Mouse (Mus musculus): ENCODE measurements around the gene Cenpx. TPM values are rescaled to one million over a fixed set of nuclear protein-coding genes. Genes with fewer than 3 reads are reported as not detected.
"Not testable (repeated sequence)": the region's sequence is repeated elsewhere in the genome, so short reads cannot be mapped to it uniquely, and the experiment has no call there.

Cenpx gene
- polyA plus RNA-seq, 1 experiment from 2014 or later = 151 TPM

- Histone ChIP-seq H3K4me2 (replicated peaks; ENCODE audit: low read depth, low read length) (no peak overlapping the region), H3K4me1 (ENCODE audit: insufficient read depth, low read length) (0 out of 2 replicates have a peak, but pooled peaks cover 5% of the 10 kb centered on the region), H3K36me3 (ENCODE audit: insufficient read depth, low read length) (peaks cover 36% of the 10 kb centered on the region), H3K9ac (replicated peaks; ENCODE audit: low read length) (no peak overlapping the region), H3K27ac (ENCODE audit: low read length) (no peak overlapping the region; the same call in 1 of the 2 replicates), H3K4me3 (ENCODE audit: low read length) (no peak overlapping the region), H3K27me3 (ENCODE audit: insufficient read depth, low read length) (no peaks in the 10 kb centered on the region), H3K9me3 (ENCODE audit: low read length) (no peaks in the 10 kb centered on the region)
- 77% methylated on average over 20 of the region's 20 CpGs for WGBS
- ATAC-seq (ENCODE audit: low FRiP score, low TSS enrichment) = no peak
These were observed 26.8 kb downstream of the Cenpx start for GRCm38 (mm10) chr11:120686650-120687272.

GRCm38 (mm10) chr11:120684660-120685059 lies 28.9 kb downstream of the Cenpx start:
- 96% methylated on average over 2 of the region's 2 CpGs for WGBS
- peaks cover 44% of the 10 kb centered on the region for H3K36me3 ChIP-seq (ENCODE audit: insufficient read depth, low read length)
- H3K27ac ChIP-seq (ENCODE audit: low read length) = no peak overlapping the region
- no peaks in the 10 kb centered on the region for H3K9me3 ChIP-seq (ENCODE audit: low read length)
- H3K9ac ChIP-seq (replicated peaks; ENCODE audit: low read length) = no peak overlapping the region
- H3K4me1 ChIP-seq (ENCODE audit: insufficient read depth, low read length) = 0 out of 2 replicates have a peak, but pooled peaks cover 5% of the 10 kb centered on the region
- no peak for ATAC-seq (ENCODE audit: low FRiP score, low TSS enrichment)
- H3K4me3 ChIP-seq (ENCODE audit: low read length) = no peak overlapping the region
- no peaks in the 10 kb centered on the region for H3K27me3 ChIP-seq (ENCODE audit: insufficient read depth, low read length)
- no peak overlapping the region for H3K4me2 ChIP-seq (replicated peaks; ENCODE audit: low read depth, low read length)

DNA sequence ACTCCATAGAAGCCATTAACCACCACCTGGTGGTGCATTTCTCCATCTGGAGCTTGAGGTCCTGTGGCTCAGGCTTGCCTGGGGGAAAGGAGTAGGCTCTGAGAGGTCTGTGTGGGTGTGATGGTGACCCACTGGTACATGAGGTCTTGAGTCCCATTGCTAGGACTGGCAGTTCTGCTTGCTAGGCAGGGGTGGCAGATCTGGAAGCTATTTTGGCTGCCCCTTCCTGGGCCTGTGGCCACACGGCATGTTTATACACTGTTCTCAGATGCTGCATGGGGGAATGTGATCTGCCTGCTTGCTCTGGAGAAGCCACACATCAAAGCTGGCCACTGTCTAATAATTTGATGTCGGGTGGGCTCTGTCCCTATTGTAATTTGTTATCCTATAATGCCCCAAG lies 29.5 kb downstream of the Cenpx start:
- Histone ChIP-seq H3K9me3 (ENCODE audit: low read length) (no peaks in the 10 kb centered on the region), H3K9ac (replicated peaks; ENCODE audit: low read length) (no peak overlapping the region), H3K27me3 (ENCODE audit: insufficient read depth, low read length) (no peaks in the 10 kb centered on the region), H3K4me2 (replicated peaks; ENCODE audit: low read depth, low read length) (no peak overlapping the region), H3K36me3 (ENCODE audit: insufficient read depth, low read length) (peaks cover 41% of the 10 kb centered on the region), H3K4me1 (ENCODE audit: insufficient read depth, low read length) (0 out of 2 replicates have a peak, but pooled peaks cover 5% of the 10 kb centered on the region), H3K27ac (ENCODE audit: low read length) (no peak overlapping the region), H3K4me3 (ENCODE audit: low read length) (no peak overlapping the region)
- no peak for ATAC-seq (ENCODE audit: low FRiP score, low TSS enrichment)
- 58% methylated on average over 2 of the region's 2 CpGs for WGBS

GRCm38 (mm10) chr11:120683536-120683935 lies 30.0 kb downstream of the Cenpx start:
- 92% methylated on average over 3 of the region's 3 CpGs for WGBS
- Histone ChIP-seq H3K27ac (ENCODE audit: low read length) (no peak overlapping the region), H3K36me3 (ENCODE audit: insufficient read depth, low read length) (peaks cover 41% of the 10 kb centered on the region), H3K9me3 (ENCODE audit: low read length) (no peaks in the 10 kb centered on the region), H3K9ac (replicated peaks; ENCODE audit: low read length) (no peak overlapping the region), H3K4me3 (ENCODE audit: low read length) (no peak overlapping the region), H3K4me2 (replicated peaks; ENCODE audit: low read depth, low read length) (no peak overlapping the region), H3K27me3 (ENCODE audit: insufficient read depth, low read length) (no peaks in the 10 kb centered on the region), H3K4me1 (ENCODE audit: insufficient read depth, low read length) (0 out of 2 replicates have a peak, but pooled peaks cover 5% of the 10 kb centered on the region)
- no peak for ATAC-seq (ENCODE audit: low FRiP score, low TSS enrichment)

DNA sequence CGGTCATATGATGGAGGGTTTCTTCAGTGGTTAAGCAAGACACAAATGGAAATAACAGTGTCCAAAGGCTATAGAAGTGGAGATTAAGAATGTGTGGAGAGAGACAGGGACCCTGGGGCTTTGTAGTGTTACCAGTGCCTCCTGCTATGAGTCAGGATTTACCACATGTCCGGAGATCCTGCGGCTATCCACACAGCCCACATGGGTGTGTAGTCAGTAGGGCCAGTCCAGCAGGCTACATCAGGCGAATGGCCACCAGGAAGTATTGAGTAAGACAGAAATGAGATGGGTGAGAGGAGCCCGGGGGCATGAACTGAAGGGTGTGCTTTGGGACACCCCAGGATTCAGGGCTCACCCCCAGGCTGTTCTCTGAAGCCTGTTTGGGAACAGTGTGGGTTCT lies 30.9 kb downstream of the Cenpx start:
- H3K36me3 ChIP-seq (ENCODE audit: insufficient read depth, low read length) = peaks cover 42% of the 10 kb centered on the region
- no peak for ATAC-seq (ENCODE audit: low FRiP score, low TSS enrichment)
- H3K4me1 ChIP-seq (ENCODE audit: insufficient read depth, low read length) = 0 out of 2 replicates have a peak, but pooled peaks cover 5% of the 10 kb centered on the region
- no peaks in the 10 kb centered on the region for H3K9me3 ChIP-seq (ENCODE audit: low read length)
- 97% methylated on average over 5 of the region's 5 CpGs for WGBS
- no peak overlapping the region for H3K9ac ChIP-seq (replicated peaks; ENCODE audit: low read length)
- no peaks in the 10 kb centered on the region for H3K27me3 ChIP-seq (ENCODE audit: insufficient read depth, low read length)
- no peak overlapping the region for H3K4me2 ChIP-seq (replicated peaks; ENCODE audit: low read depth, low read length)
- no peak overlapping the region for H3K4me3 ChIP-seq (ENCODE audit: low read length)
- no peak overlapping the region for H3K27ac ChIP-seq (ENCODE audit: low read length)

DNA sequence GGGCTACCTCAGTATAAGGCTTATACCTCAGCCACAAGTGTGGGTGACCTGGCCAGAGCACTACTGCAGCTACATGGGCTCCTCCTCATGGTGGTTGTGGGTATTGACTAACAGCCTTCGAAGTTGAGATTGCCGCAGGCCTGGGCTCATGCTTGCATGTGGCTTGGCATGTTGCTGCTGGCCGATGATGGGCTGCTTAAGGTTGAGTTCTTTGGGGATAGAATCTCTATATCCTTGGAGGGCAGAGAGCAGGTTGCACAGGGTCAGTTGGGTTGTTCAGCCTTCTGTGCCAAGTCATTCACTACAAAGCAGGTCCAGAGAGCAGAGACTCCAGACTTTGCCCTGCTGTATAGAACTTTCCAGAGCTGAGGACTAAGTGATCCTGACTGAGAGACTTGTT lies 33.6 kb downstream of the Cenpx start:
- WGBS = 87% methylated on average over 3 of the region's 3 CpGs
- no peak overlapping the region for H3K27ac ChIP-seq (ENCODE audit: low read length)
- no peaks in the 10 kb centered on the region for H3K27me3 ChIP-seq (ENCODE audit: insufficient read depth, low read length)
- peaks cover 30% of the 10 kb centered on the region for H3K36me3 ChIP-seq (ENCODE audit: insufficient read depth, low read length)
- 0 out of 2 replicates have a peak, but pooled peaks have one; percentile 37 for ATAC-seq (ENCODE audit: low FRiP score, low TSS enrichment)
- no peaks in the 10 kb centered on the region for H3K9me3 ChIP-seq (ENCODE audit: low read length)
- H3K4me1 ChIP-seq (ENCODE audit: insufficient read depth, low read length) = no peaks in the 10 kb centered on the region
- H3K4me2 ChIP-seq (replicated peaks; ENCODE audit: low read depth, low read length) = no peak overlapping the region
- H3K9ac ChIP-seq (replicated peaks; ENCODE audit: low read length) = no peak overlapping the region
- no peak overlapping the region for H3K4me3 ChIP-seq (ENCODE audit: low read length)

- Histone ChIP-seq H3K27me3 (ENCODE audit: insufficient read depth, low read length) (no peaks in the 10 kb centered on the region), H3K27ac (ENCODE audit: low read length) (no peak overlapping the region), H3K36me3 (ENCODE audit: insufficient read depth, low read length) (peaks cover 23% of the 10 kb centered on the region), H3K4me2 (replicated peaks; ENCODE audit: low read depth, low read length) (no peak overlapping the region), H3K4me1 (ENCODE audit: insufficient read depth, low read length) (peaks cover 8% of the 10 kb centered on the region), H3K9ac (replicated peaks; ENCODE audit: low read length) (0 out of 2 replicates have a peak overlapping the region, but pooled peaks have one; percentile 9), H3K9me3 (ENCODE audit: low read length) (no peaks in the 10 kb centered on the region), H3K4me3 (ENCODE audit: low read length) (no peak overlapping the region)
- ATAC-seq (ENCODE audit: low FRiP score, low TSS enrichment) = no peak
- WGBS = 94% methylated on average over 4 of the region's 4 CpGs
These were observed 36.6 kb downstream of the Cenpx start for GRCm38 (mm10) chr11:120676951-120677350.

GRCm38 (mm10) chr11:120675875-120676274 lies 37.7 kb downstream of the Cenpx start:
- peaks cover 20% of the 10 kb centered on the region for H3K36me3 ChIP-seq (ENCODE audit: insufficient read depth, low read length)
- H3K4me2 ChIP-seq (replicated peaks; ENCODE audit: low read depth, low read length); ATAC-seq (ENCODE audit: low FRiP score, low TSS enrichment); H3K9ac ChIP-seq (replicated peaks; ENCODE audit: low read length); H3K27me3 ChIP-seq (ENCODE audit: insufficient read depth, low read length); H3K4me1 ChIP-seq (ENCODE audit: insufficient read depth, low read length); H3K4me3 ChIP-seq (ENCODE audit: low read length); H3K9me3 ChIP-seq (ENCODE audit: low read length); H3K27ac ChIP-seq (ENCODE audit: low read length): not testable (repeated sequence)
- WGBS = 80% methylated on average over 4 of the region's 5 CpGs

- Histone ChIP-seq H3K27me3 (ENCODE audit: insufficient read depth, low read length) (no peaks in the 10 kb centered on the region), H3K27ac (ENCODE audit: low read length) (peak overlapping the region; percentile 80), H3K36me3 (ENCODE audit: insufficient read depth, low read length) (peaks cover 4% of the 10 kb centered on the region), H3K9me3 (ENCODE audit: low read length) (no peaks in the 10 kb centered on the region), H3K4me2 (replicated peaks; ENCODE audit: low read depth, low read length) (peak overlapping the region; percentile 95), H3K9ac (replicated peaks; ENCODE audit: low read length) (peak overlapping the region; percentile 82), H3K4me1 (ENCODE audit: insufficient read depth, low read length) (peaks cover 8% of the 10 kb centered on the region), H3K4me3 (ENCODE audit: low read length) (peak overlapping the region; percentile 68)
- WGBS = 39% methylated on average over 12 of the region's 12 CpGs
- ATAC-seq (ENCODE audit: low FRiP score, low TSS enrichment) = peak; percentile 26; the same call in 1 of the 2 replicates
These were observed 39.9 kb downstream of the Cenpx start for GRCm38 (mm10) chr11:120673594-120674122.

Data from kidney, embryonic 16.5 days (tissue).